Mouse (Mus musculus) myocyte (in vitro differentiated cells): ENCODE measurements around the gene Zswim7.

ENCODE experiments used
- POLR2A ChIP-seq: IDR thresholded peaks from one replicate; pipeline ENCODE4 v1.6.1; 2011; ENCODE audit warnings: low read depth, mild to moderate bottlenecking, control low read depth, moderate library complexity; ENCODE audit not compliant: insufficient read length
- POLR2AphosphoS2 ChIP-seq: IDR thresholded peaks from one replicate; pipeline ENCODE4 v1.6.1; 2011; ENCODE audit warnings: low read depth, control low read depth; ENCODE audit not compliant: insufficient read length
- TCF12 ChIP-seq: IDR thresholded peaks from one replicate; pipeline ENCODE4 v1.6.1; 2011; ENCODE audit warnings: mild to moderate bottlenecking, control low read depth; ENCODE audit not compliant: poor library complexity, insufficient read depth, severe bottlenecking
- TCF3 ChIP-seq: IDR thresholded peaks from one replicate; pipeline ENCODE4 v1.6.1; 2011; ENCODE audit warnings: low read depth, control low read depth; ENCODE audit not compliant: insufficient read length
- USF1 ChIP-seq: IDR thresholded peaks from one replicate; pipeline ENCODE4 v1.6.1; 2011; ENCODE audit warnings: low read depth, mild to moderate bottlenecking, control low read depth, moderate library complexity

GRCm38 (mm10) chr11:62240631-62241261 is 40.4 kb downstream of the Zswim7 start:
- TF ChIP-seq POLR2AphosphoS2, result no peak
- TF ChIP-seq POLR2A, result no peak
- TF ChIP-seq TCF12, result no peak
- TF ChIP-seq TCF3, result no peak
- no peak for TF ChIP-seq USF1
